Mouse (Mus musculus) stomach, embryonic 16.5 days (tissue): ENCODE measurements around the gene Rapgef4. TPM values are rescaled to one million over a fixed set of nuclear protein-coding genes. Genes with fewer than 3 reads are reported as not detected.

ENCODE experiments used
- ATAC-seq: fragments of 200-750 bp; cut with Nextera tagmentation; 2 replicates; pipeline ENCODE4 v1.8.0; 2017; ENCODE audit warnings: moderate number of reproducible peaks, moderate TSS enrichment; ENCODE audit not compliant: insufficient read depth, low FRiP score
- H3K27ac ChIP-seq: fragments of 300-500 bp; sonication (generic); 2 replicates; pipeline ENCODE4 v1.5.1; 2014; ENCODE audit warnings: low read length
- H3K27me3 ChIP-seq: fragments of 300-500 bp; sonication (generic); 2 replicates; pipeline ENCODE4 v1.6.1; 2014; ENCODE audit warnings: low read length, control low read depth, mixed read lengths; ENCODE audit not compliant: control insufficient read depth, insufficient read depth
- H3K36me3 ChIP-seq: fragments of 300-500 bp; sonication (generic); 2 replicates; pipeline ENCODE4 v1.6.1; 2014; ENCODE audit warnings: low read length; ENCODE audit not compliant: control insufficient read depth, insufficient read depth
- H3K4me1 ChIP-seq: fragments of 300-500 bp; sonication (generic); 2 replicates; pipeline ENCODE4 v1.6.1; 2014; ENCODE audit warnings: low read length, control low read depth, mixed read lengths; ENCODE audit not compliant: control insufficient read depth, insufficient read depth
- H3K4me2 ChIP-seq: fragments of 300-500 bp; sonication (generic); 2 replicates; pipeline ENCODE4 v1.6.1; 2014; ENCODE audit warnings: low read depth, low read length, mixed read lengths
- H3K4me3 ChIP-seq: fragments of 300-500 bp; sonication (generic); replicated peaks from 2 replicates; pipeline ENCODE4 v1.5.1; 2014; ENCODE audit warnings: mild to moderate bottlenecking, low read length
- H3K9ac ChIP-seq: fragments of 300-500 bp; sonication (generic); 2 replicates; pipeline ENCODE4 v1.6.1; 2014; ENCODE audit warnings: low read length
- H3K9me3 ChIP-seq: fragments of 300-500 bp; sonication (generic); replicated peaks from 2 replicates; pipeline ENCODE4 v1.6.1; 2016; ENCODE audit warnings: low read length, control low read depth; ENCODE audit not compliant: control insufficient read depth
- WGBS: fragments of 180-500 bp; shearing (Covaris S2); extraction: QIAGEN DNeasy Blood & Tissue Kit; methylation state at CpG from one replicate; pipeline ENCODE4 v1.1.7; 2014; 5-methylcytosine and 5-hydroxymethylcytosine counted together
- polyA plus RNA-seq: library from polyadenylated mRNA; unstranded; fragments of >200 nt; fragmentation: Nextera tagmentation; extraction: Ambion mirVana; gene quantifications from 2 replicates; pipeline ENCODE4 v1.2.1, GENCODE M21; 2015

Rapgef4 gene
- polyA plus RNA-seq, 1 experiment from 2014 or later, result 5.6 TPM

DNA sequence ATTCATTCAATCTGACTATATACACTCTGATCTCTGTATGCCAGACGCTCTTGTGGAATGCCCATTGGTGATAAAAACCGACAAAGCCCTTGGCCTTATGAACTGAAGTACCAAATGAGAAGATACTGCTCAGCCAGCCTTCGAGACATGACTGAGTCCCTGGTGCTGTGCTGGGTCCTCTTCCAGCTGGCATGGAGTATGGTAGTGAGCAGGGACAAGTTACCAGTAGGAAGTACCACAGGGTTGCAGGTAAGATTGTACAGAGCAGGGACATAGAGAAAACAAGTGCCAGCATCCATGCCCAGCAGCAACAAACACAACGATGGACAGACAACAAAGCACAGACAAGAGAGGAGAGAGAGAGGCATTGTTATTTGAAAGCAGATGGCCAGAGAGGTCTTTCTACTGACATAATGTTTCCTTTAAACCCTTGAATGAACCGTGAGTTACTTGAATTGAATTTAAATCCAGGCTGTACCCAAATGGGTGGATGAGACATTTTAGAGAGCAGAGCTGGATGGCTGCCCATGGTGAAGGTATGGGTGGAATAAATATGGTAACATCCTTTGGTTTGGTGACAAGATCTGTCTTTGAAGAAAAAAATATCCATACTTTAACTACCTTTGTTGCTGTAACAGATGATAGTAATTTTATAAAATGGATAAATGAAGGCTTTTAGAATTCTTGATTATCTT lies 12.8 kb downstream of the Rapgef4 start:
- no peak overlapping the region for H3K27ac ChIP-seq
- H3K27me3 ChIP-seq, result no peaks in the 10 kb centered on the region
- H3K4me1 ChIP-seq, result no peaks in the 10 kb centered on the region
- no peak overlapping the region for H3K4me3 ChIP-seq
- H3K9ac ChIP-seq, result no peak overlapping the region
- no peaks in the 10 kb centered on the region for H3K9me3 ChIP-seq
- ATAC-seq, result no peak
- H3K36me3 ChIP-seq, result no peaks in the 10 kb centered on the region
- WGBS, result 85% methylated on average over 5 of the region's 5 CpGs
- no peak overlapping the region for H3K4me2 ChIP-seq

- no peak overlapping the region for H3K9ac ChIP-seq
- H3K4me2 ChIP-seq, result no peak overlapping the region
- no peaks in the 10 kb centered on the region for H3K36me3 ChIP-seq
- no peak overlapping the region for H3K27ac ChIP-seq
- no peaks in the 10 kb centered on the region for H3K9me3 ChIP-seq
- 91% methylated on average over 2 of the region's 2 CpGs for WGBS
- no peak for ATAC-seq
- no peaks in the 10 kb centered on the region for H3K4me1 ChIP-seq
- H3K27me3 ChIP-seq, result no peaks in the 10 kb centered on the region
- H3K4me3 ChIP-seq, result no peak overlapping the region
Observed at GRCm38 (mm10) chr2:71998531-71998930, 17.5 kb downstream of the Rapgef4 start.

DNA sequence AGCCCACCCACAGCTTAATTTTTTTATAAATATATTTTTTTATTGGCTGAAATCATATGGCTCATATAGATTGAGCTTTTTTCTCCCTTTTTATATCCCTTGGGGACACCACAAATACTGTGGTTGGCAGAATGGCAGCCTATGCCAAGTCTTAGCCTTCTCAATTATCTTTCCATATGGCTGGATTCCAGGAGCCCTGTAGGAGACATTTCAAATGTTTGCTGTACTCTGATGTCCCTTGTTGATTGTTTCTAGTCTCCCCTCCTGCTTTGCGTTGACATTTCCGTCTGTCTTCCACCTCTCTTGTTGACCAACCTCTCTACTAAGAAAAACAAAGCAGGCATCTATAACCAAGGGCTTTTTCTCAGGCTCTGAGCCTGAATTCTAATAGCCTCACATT lies 19.1 kb downstream of the Rapgef4 start:
- Histone ChIP-seq H3K4me3 (no peak overlapping the region), H3K9me3 (no peaks in the 10 kb centered on the region), H3K4me1 (no peaks in the 10 kb centered on the region), H3K4me2 (no peak overlapping the region), H3K27ac (no peak overlapping the region), H3K9ac (no peak overlapping the region), H3K27me3 (no peaks in the 10 kb centered on the region), H3K36me3 (no peaks in the 10 kb centered on the region)
- WGBS, result 68% methylated on average over 2 of the region's 2 CpGs
- no peak for ATAC-seq

DNA sequence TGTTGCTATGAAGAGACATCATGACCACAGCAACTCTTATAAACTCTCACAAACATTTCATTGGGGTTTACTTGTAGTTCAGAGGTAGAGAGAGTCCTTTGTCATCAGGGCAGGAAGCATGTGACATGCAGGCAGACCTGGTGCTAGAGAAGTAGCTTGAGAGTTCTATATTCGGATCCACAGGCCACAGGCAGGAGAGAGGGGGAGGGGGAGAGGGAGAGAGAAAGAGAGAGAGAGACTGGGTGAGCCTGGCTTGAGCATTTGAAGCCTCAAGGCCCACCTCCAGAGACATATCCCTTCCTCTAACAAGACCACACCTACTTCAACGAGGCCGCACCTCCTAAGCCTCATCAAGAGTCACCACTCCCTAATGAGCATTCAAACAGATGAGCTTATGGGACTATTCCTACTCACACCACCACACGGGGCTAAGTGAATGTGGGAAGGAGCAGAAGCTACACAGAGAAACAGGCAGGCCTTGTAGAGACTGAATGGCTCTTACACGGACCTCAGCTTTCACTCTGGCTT lies 21.9 kb downstream of the Rapgef4 start:
- ATAC-seq, result no peak
- H3K36me3 ChIP-seq, result no peaks in the 10 kb centered on the region
- no peak overlapping the region for H3K9ac ChIP-seq
- no peak overlapping the region for H3K27ac ChIP-seq
- peaks cover 4% of the 10 kb centered on the region; the same call in 1 of the 2 replicates for H3K9me3 ChIP-seq
- WGBS, result 65% methylated on average over 5 of the region's 5 CpGs
- H3K4me3 ChIP-seq, result no peak overlapping the region
- no peaks in the 10 kb centered on the region for H3K27me3 ChIP-seq
- no peaks in the 10 kb centered on the region for H3K4me1 ChIP-seq
- H3K4me2 ChIP-seq, result no peak overlapping the region

- Histone ChIP-seq H3K4me3 (no peak overlapping the region), H3K9ac (no peak overlapping the region), H3K4me2 (no peak overlapping the region), H3K4me1 (no peaks in the 10 kb centered on the region), H3K9me3 (peaks cover 4% of the 10 kb centered on the region; the same call in 1 of the 2 replicates), H3K27ac (no peak overlapping the region), H3K27me3 (no peaks in the 10 kb centered on the region), H3K36me3 (no peaks in the 10 kb centered on the region)
- no peak for ATAC-seq
- 79% methylated on average over 13 of the region's 13 CpGs for WGBS
Observed at GRCm38 (mm10) chr2:72003756-72004525, 22.9 kb downstream of the Rapgef4 start.

- Histone ChIP-seq H3K4me1 (no peaks in the 10 kb centered on the region), H3K4me3 (no peak overlapping the region), H3K9me3 (peaks cover 4% of the 10 kb centered on the region; the same call in 1 of the 2 replicates), H3K9ac (no peak overlapping the region), H3K27me3 (no peaks in the 10 kb centered on the region), H3K36me3 (no peaks in the 10 kb centered on the region), H3K4me2 (no peak overlapping the region), H3K27ac (no peak overlapping the region)
- no peak for ATAC-seq
- 86% methylated on average over 16 of the region's 16 CpGs for WGBS
Observed at GRCm38 (mm10) chr2:72005051-72005450, 24.0 kb downstream of the Rapgef4 start.

DNA sequence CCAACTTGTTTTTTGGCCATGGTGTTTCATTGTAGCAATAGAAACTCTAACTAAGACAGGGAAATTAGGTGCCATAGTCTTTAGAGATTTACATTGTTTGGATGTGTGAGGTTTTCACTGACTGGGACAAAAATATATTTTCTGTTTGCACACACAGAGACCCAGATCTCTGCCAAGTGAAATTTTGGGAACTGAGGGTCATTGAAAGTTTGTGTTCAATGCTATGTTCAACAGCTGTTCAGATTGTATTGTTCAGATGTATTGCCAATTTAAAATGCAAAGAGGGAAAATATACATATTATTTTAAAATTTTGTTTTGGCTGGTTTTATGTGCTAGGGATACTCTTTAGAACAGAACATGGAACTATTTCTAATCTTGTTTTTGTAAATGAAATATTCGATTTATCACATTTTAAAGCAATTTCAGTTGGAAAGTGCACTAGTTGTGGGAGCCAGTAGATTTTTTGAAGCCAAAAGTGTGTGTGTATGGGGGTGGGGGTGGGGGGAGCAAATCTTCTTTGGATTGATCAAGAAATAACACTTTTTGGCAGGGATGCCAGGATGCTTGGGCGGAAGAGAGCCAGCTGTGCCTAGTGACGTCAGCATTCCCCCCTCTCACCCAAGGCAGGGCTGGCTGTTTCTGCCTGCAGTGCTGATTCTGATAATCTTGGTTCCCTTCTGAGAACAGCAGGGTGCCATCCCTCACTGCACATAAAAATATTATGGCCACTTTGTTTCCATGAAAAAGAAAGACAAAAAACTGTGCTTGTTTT lies 28.6 kb downstream of the Rapgef4 start:
- WGBS, result 43% methylated on average over 3 of the region's 3 CpGs
- no peak overlapping the region for H3K4me3 ChIP-seq
- no peak overlapping the region for H3K4me2 ChIP-seq
- H3K27me3 ChIP-seq, result no peaks in the 10 kb centered on the region
- no peaks in the 10 kb centered on the region for H3K36me3 ChIP-seq
- H3K9ac ChIP-seq, result no peak overlapping the region
- H3K9me3 ChIP-seq, result peaks cover 4% of the 10 kb centered on the region; the same call in 1 of the 2 replicates
- ATAC-seq, result no peak
- no peaks in the 10 kb centered on the region for H3K4me1 ChIP-seq
- no peak overlapping the region for H3K27ac ChIP-seq

- Histone ChIP-seq H3K4me3 (no peak overlapping the region), H3K27me3 (no peaks in the 10 kb centered on the region), H3K36me3 (no peaks in the 10 kb centered on the region), H3K27ac (no peak overlapping the region), H3K9me3 (no peaks in the 10 kb centered on the region), H3K9ac (no peak overlapping the region), H3K4me1 (no peaks in the 10 kb centered on the region), H3K4me2 (no peak overlapping the region)
- WGBS, result 79% methylated on average over 8 of the region's 8 CpGs
- ATAC-seq, result no peak
Observed at GRCm38 (mm10) chr2:72015366-72015765, 34.3 kb downstream of the Rapgef4 start.

- ATAC-seq, result no peak
- no peak overlapping the region for H3K4me3 ChIP-seq
- 33% methylated on average over 5 of the region's 5 CpGs for WGBS
Observed at GRCm38 (mm10) chr2:72016013-72016412, 35.0 kb downstream of the Rapgef4 start.

More at GRCm38 (mm10) chr2:72016013-72016412, 35.0 kb downstream of the Rapgef4 start:
- Histone ChIP-seq H3K27ac (no peak overlapping the region), H3K4me2 (no peak overlapping the region), H3K9me3 (no peaks in the 10 kb centered on the region), H3K9ac (no peak overlapping the region), H3K27me3 (no peaks in the 10 kb centered on the region), H3K36me3 (no peaks in the 10 kb centered on the region), H3K4me1 (no peaks in the 10 kb centered on the region)
